Mouse (Mus musculus) lung, postnatal 0 days (tissue): ENCODE results near the gene Setmar. TPM values are rescaled to one million over a fixed set of nuclear protein-coding genes. Genes with fewer than 3 reads are reported as not detected.
A peak's percentile ranks its signal among the peaks of the same experiment; 100 is the strongest.

ENCODE experiments used
- ATAC-seq: fragments of 200-750 bp; cut with Nextera tagmentation; 2 replicates; pipeline ENCODE4 v1.8.0; 2017; ENCODE audit warnings: moderate library complexity
- DNase-seq: peaks from one replicate; pipeline ENCODE4 v3.0.0-alpha.2; 2016; ENCODE audit warnings: low spot score
- H3K27ac ChIP-seq: fragments of 300-500 bp; sonication (generic); 2 replicates; pipeline ENCODE4 v1.5.1; 2014; ENCODE audit warnings: antibody characterized with exemption, mild to moderate bottlenecking, low read length, mixed read lengths
- H3K27me3 ChIP-seq: fragments of 300-500 bp; sonication (generic); replicated peaks from 2 replicates; pipeline ENCODE4 v1.6.1; 2014; ENCODE audit warnings: low read length, mixed read lengths; ENCODE audit not compliant: insufficient read depth
- H3K36me3 ChIP-seq: fragments of 300-500 bp; sonication (generic); 2 replicates; pipeline ENCODE4 v1.6.1; 2014; ENCODE audit warnings: low read length, mixed read lengths; ENCODE audit not compliant: insufficient read depth
- H3K4me1 ChIP-seq: fragments of 300-500 bp; sonication (generic); 2 replicates; pipeline ENCODE4 v1.6.1; 2014; ENCODE audit warnings: antibody characterized with exemption, low read depth, low read length, mixed read lengths; ENCODE audit not compliant: insufficient read depth
- H3K4me2 ChIP-seq: fragments of 300-500 bp; sonication (generic); replicated peaks from 2 replicates; pipeline ENCODE4 v1.6.1; 2014; ENCODE audit warnings: low read depth, mild to moderate bottlenecking, low read length, moderate library complexity, mixed read lengths
- H3K4me3 ChIP-seq: fragments of 300-500 bp; sonication (generic); 2 replicates; pipeline ENCODE4 v1.5.1; 2014; ENCODE audit warnings: low read depth, low read length
- H3K9ac ChIP-seq: fragments of 300-500 bp; sonication (generic); replicated peaks from 2 replicates; pipeline ENCODE4 v1.6.1; 2014; ENCODE audit warnings: low read depth, mild to moderate bottlenecking
- H3K9me3 ChIP-seq: fragments of 300-500 bp; sonication (generic); 2 replicates; pipeline ENCODE4 v1.6.1; 2016; ENCODE audit warnings: low read length, mixed read lengths
- CTCF ChIP-seq: IDR thresholded peaks from 2 replicates; pipeline ENCODE4 v1.5.1; 2016; ENCODE audit warnings: antibody characterized with exemption, mild to moderate bottlenecking
- EP300 ChIP-seq: IDR thresholded peaks from 2 replicates; pipeline ENCODE4 v1.6.1; 2016; ENCODE audit warnings: antibody characterized with exemption, mild to moderate bottlenecking, control low read depth
- WGBS: fragments of 180-500 bp; shearing (Covaris S2); extraction: QIAGEN DNeasy Blood & Tissue Kit; methylation state at CpG from one replicate; pipeline ENCODE4 v1.1.7; 2014; 5-methylcytosine and 5-hydroxymethylcytosine counted together
- polyA plus RNA-seq: library from polyadenylated mRNA; unstranded; fragments of >200 nt; fragmentation: Nextera tagmentation; extraction: Ambion mirVana; gene quantifications from 2 replicates; pipeline ENCODE4 v1.2.1, GENCODE M21; 2015

The Setmar gene
- polyA plus RNA-seq, 1 experiment from 2014 or later, result 6.6 TPM

- TF ChIP-seq CTCF (no peak), EP300 (no peak)
- Histone ChIP-seq H3K4me1 (no peaks in the 10 kb centered on the region), H3K36me3 (no peaks in the 10 kb centered on the region), H3K27me3 (no peaks in the 10 kb centered on the region), H3K4me3 (no peak overlapping the region), H3K27ac (no peak overlapping the region), H3K9me3 (no peaks in the 10 kb centered on the region), H3K4me2 (no peak overlapping the region), H3K9ac (no peak overlapping the region)
- no peak for ATAC-seq
- DNase-seq, result no peak
- WGBS, result 67% methylated on average over 1 of the region's 1 CpGs
Measured at GRCm38 (mm10) chr6:108091296-108091695, 26.5 kb downstream of the Setmar start.

DNA sequence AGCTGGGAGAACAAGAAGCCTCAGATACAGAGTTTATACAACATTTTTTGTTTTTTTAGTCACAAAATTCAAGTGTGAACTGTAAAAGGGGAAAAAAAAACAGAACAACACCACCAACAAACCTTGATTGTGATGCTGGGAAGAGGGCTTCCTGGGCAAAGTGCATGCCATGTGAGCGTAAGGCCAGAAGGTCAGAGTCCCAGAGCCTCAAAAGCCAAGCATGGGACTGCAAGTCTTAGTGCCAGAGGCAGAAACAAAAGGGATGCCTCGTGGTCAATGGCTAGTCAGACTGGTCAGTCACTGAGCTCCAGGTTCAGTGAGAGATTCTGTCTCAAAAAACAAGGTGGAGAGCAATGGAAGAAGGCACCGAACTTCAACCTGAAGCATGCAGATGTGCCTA lies 27.8 kb downstream of the Setmar start:
- no peak for DNase-seq
- Histone ChIP-seq H3K4me3 (no peak overlapping the region), H3K27me3 (no peaks in the 10 kb centered on the region), H3K36me3 (no peaks in the 10 kb centered on the region), H3K9ac (no peak overlapping the region), H3K4me1 (no peaks in the 10 kb centered on the region), H3K27ac (no peak overlapping the region), H3K9me3 (no peaks in the 10 kb centered on the region), H3K4me2 (no peak overlapping the region)
- TF ChIP-seq EP300 (no peak), CTCF (no peak)
- WGBS, result 73% methylated on average over 3 of the region's 3 CpGs
- ATAC-seq, result no peak

DNA sequence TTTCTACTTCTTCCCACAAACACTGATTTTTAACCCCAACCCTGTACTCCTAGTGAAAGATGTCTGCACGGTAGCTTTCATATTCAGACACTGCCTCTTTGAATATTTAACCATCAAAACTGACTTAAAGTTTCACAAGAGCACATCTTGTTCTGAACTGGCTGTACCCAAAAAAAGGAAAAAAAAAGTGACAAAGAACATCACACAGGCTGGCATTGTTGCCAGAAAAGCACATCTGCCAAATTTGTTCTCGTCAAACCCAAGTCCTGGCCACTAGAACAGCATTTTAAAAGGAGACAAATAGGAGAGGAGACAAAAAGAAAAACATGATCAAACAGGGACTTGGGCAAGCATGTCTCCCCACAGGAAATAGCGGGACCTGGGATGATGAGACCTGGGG lies 28.6 kb downstream of the Setmar start:
- Histone ChIP-seq H3K4me1 (no peaks in the 10 kb centered on the region), H3K9me3 (no peaks in the 10 kb centered on the region), H3K9ac (no peak overlapping the region), H3K27me3 (no peaks in the 10 kb centered on the region), H3K4me2 (no peak overlapping the region), H3K4me3 (no peak overlapping the region), H3K27ac (no peak overlapping the region), H3K36me3 (no peaks in the 10 kb centered on the region)
- DNase-seq (peak; percentile 66), ATAC-seq (peak; percentile 14; the same call in 1 of the 2 replicates)
- 70% methylated on average over 3 of the region's 3 CpGs for WGBS
- peak; percentile 95 for TF ChIP-seq EP300
- TF ChIP-seq CTCF, result no peak

GRCm38 (mm10) chr6:108095445-108095844 lies 30.6 kb downstream of the Setmar start:
- Histone ChIP-seq H3K27me3 (no peaks in the 10 kb centered on the region), H3K4me3 (no peak overlapping the region), H3K9me3 (no peaks in the 10 kb centered on the region), H3K27ac (no peak overlapping the region), H3K4me2 (no peak overlapping the region), H3K36me3 (no peaks in the 10 kb centered on the region), H3K9ac (no peak overlapping the region), H3K4me1 (no peaks in the 10 kb centered on the region)
- WGBS, result 85% methylated on average over 5 of the region's 5 CpGs
- no peak for DNase-seq
- TF ChIP-seq CTCF (no peak), EP300 (no peak)
- ATAC-seq, result no peak

DNA sequence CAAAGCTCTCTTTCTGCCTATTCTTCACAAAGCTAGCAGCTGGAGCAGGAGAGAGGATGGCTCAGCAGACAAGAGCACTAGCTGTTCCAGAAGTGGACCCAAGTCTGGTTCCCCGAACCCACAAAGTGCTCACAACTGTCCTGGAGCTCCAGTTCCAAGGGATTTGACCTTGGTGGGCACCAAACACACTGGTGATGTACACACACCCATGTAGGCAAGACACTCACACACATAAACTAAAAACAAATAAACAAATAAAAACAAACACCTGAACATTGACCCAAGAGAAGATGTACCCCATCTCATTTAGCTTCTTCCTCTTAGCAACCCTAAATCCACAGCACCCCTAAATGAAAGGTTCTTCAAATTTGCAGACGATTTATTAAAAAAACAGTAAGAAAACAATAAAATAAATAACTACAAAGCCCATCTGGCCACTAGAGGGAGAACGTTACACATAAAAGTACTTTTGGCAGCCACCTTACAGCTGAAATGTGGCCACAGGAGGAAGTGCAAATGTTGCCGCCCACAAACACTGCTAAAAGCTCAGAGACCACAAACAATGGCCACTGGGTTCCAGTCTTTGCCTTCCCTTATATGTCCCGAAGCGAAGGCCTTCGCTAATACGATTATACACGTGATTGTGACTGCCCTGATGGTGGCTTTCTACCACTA lies 33.5 kb downstream of the Setmar start:
- peak; percentile 84 for ATAC-seq

GRCm38 (mm10) chr6:108098846-108099217 lies 34.0 kb downstream of the Setmar start:
- Histone ChIP-seq H3K4me2 (no peak overlapping the region), H3K4me3 (no peak overlapping the region), H3K9me3 (no peaks in the 10 kb centered on the region), H3K27me3 (no peaks in the 10 kb centered on the region), H3K9ac (no peak overlapping the region), H3K27ac (no peak overlapping the region), H3K36me3 (no peaks in the 10 kb centered on the region), H3K4me1 (no peaks in the 10 kb centered on the region)
- no peak for ATAC-seq
- DNase-seq, result no peak
- 81% methylated on average over 3 of the region's 3 CpGs for WGBS
- TF ChIP-seq CTCF (no peak), EP300 (no peak)

More for the DNA sequence above, 33.5 kb downstream of the Setmar start:
- no peaks in the 10 kb centered on the region for H3K36me3 ChIP-seq
- no peaks in the 10 kb centered on the region for H3K9me3 ChIP-seq
- no peak overlapping the region for H3K4me2 ChIP-seq
- peak; percentile 95 for DNase-seq
- no peaks in the 10 kb centered on the region for H3K4me1 ChIP-seq
- no peak overlapping the region for H3K9ac ChIP-seq
- no peaks in the 10 kb centered on the region for H3K27me3 ChIP-seq
- no peak overlapping the region for H3K4me3 ChIP-seq
- H3K27ac ChIP-seq, result no peak overlapping the region
- WGBS, result 15% methylated on average over 9 of the region's 9 CpGs
- TF ChIP-seq EP300, result no peak
- TF ChIP-seq CTCF, result peak; percentile 83
